Mouse (Mus musculus): ENCODE measurements around the gene Tpt1. TPM values are rescaled to one million over a fixed set of nuclear protein-coding genes. Genes with fewer than 3 reads are reported as not detected.

Gene Tpt1
- polyA plus RNA-seq, 1 experiment, result 2,302 TPM

GRCm38 (mm10) chr14:75832031-75832430, 12.9 kb upstream of the Tpt1 start:
- 60% methylated on average over 2 of the region's 2 CpGs for WGBS
- H3K4me1 ChIP-seq (replicated peaks; ENCODE audit: control insufficient read depth, insufficient read depth, low read length), result peaks cover 32% of the 10 kb centered on the region

GRCm38 (mm10) chr14:75832982-75833381, 11.9 kb upstream of the Tpt1 start:
- DNase-seq, result no peak
- Histone ChIP-seq H3K4me1 (replicated peaks; ENCODE audit: control insufficient read depth, insufficient read depth, low read length) (peaks cover 33% of the 10 kb centered on the region), H3K27ac (ENCODE audit: control insufficient read depth, insufficient read depth, low read length) (no peak overlapping the region), H3K36me3 (ENCODE audit: control insufficient read depth, insufficient read depth, low read length) (no peaks in the 10 kb centered on the region), H3K27me3 (ENCODE audit: control insufficient read depth, insufficient read depth, low read length) (no peaks in the 10 kb centered on the region), H3K4me3 (ENCODE audit: control insufficient read depth, insufficient read depth, low read length) (no peak overlapping the region)
- TF ChIP-seq CTCF (IDR thresholded peaks at IDR 0.05; ENCODE audit: borderline replicate concordance, control insufficient read depth, extremely low read depth, insufficient read depth, low read length, poor library complexity) (no peak), POLR2A (IDR thresholded peaks at IDR 0.05; ENCODE audit: control insufficient read depth, extremely low read depth, insufficient read depth, low read length, poor library complexity) (no peak)
- WGBS, result 86% methylated on average over 4 of the region's 4 CpGs

More at GRCm38 (mm10) chr14:75832031-75832430, 12.9 kb upstream of the Tpt1 start:
- no peaks in the 10 kb centered on the region for H3K27me3 ChIP-seq (ENCODE audit: control insufficient read depth, insufficient read depth, low read length)
- H3K27ac ChIP-seq (ENCODE audit: control insufficient read depth, insufficient read depth, low read length), result no peak overlapping the region
- DNase-seq, result no peak
- no peaks in the 10 kb centered on the region for H3K36me3 ChIP-seq (ENCODE audit: control insufficient read depth, insufficient read depth, low read length)
- no peak for TF ChIP-seq POLR2A (IDR thresholded peaks at IDR 0.05; ENCODE audit: control insufficient read depth, extremely low read depth, insufficient read depth, low read length, poor library complexity)
- no peak for TF ChIP-seq CTCF (IDR thresholded peaks at IDR 0.05; ENCODE audit: borderline replicate concordance, control insufficient read depth, extremely low read depth, insufficient read depth, low read length, poor library complexity)
- no peak overlapping the region for H3K4me3 ChIP-seq (ENCODE audit: control insufficient read depth, insufficient read depth, low read length)

GRCm38 (mm10) chr14:75833546-75834250, 11.2 kb upstream of the Tpt1 start:
- Histone ChIP-seq H3K36me3 (ENCODE audit: control insufficient read depth, insufficient read depth, low read length) (no peaks in the 10 kb centered on the region), H3K4me1 (replicated peaks; ENCODE audit: control insufficient read depth, insufficient read depth, low read length) (peaks cover 34% of the 10 kb centered on the region), H3K4me3 (ENCODE audit: control insufficient read depth, insufficient read depth, low read length) (no peak overlapping the region), H3K27me3 (ENCODE audit: control insufficient read depth, insufficient read depth, low read length) (no peaks in the 10 kb centered on the region), H3K27ac (ENCODE audit: control insufficient read depth, insufficient read depth, low read length) (0 out of 2 replicates have a peak overlapping the region, but pooled peaks have one; percentile 25)
- DNase-seq, result no peak
- TF ChIP-seq CTCF (IDR thresholded peaks at IDR 0.05; ENCODE audit: borderline replicate concordance, control insufficient read depth, extremely low read depth, insufficient read depth, low read length, poor library complexity), result no peak
- TF ChIP-seq POLR2A (IDR thresholded peaks at IDR 0.05; ENCODE audit: control insufficient read depth, extremely low read depth, insufficient read depth, low read length, poor library complexity), result no peak
- 8% methylated on average over 12 of the region's 12 CpGs for WGBS

- Histone ChIP-seq H3K4me3 (ENCODE audit: control insufficient read depth, insufficient read depth, low read length) (peak overlapping the region; percentile 50), H3K4me1 (replicated peaks; ENCODE audit: control insufficient read depth, insufficient read depth, low read length) (peaks cover 28% of the 10 kb centered on the region), H3K27ac (ENCODE audit: control insufficient read depth, insufficient read depth, low read length) (peak overlapping the region; percentile 96), H3K36me3 (ENCODE audit: control insufficient read depth, insufficient read depth, low read length) (no peaks in the 10 kb centered on the region), H3K27me3 (ENCODE audit: control insufficient read depth, insufficient read depth, low read length) (no peaks in the 10 kb centered on the region)
- peak; percentile 59 for DNase-seq
- TF ChIP-seq POLR2A (IDR thresholded peaks at IDR 0.05; ENCODE audit: control insufficient read depth, extremely low read depth, insufficient read depth, low read length, poor library complexity) (no peak), CTCF (IDR thresholded peaks at IDR 0.05; ENCODE audit: borderline replicate concordance, control insufficient read depth, extremely low read depth, insufficient read depth, low read length, poor library complexity) (no peak)
- WGBS, result under 1% methylated on average over 10 of the region's 10 CpGs
These were observed 10.6 kb upstream of the Tpt1 start for GRCm38 (mm10) chr14:75834251-75834738.

- TF ChIP-seq CTCF (IDR thresholded peaks at IDR 0.05; ENCODE audit: borderline replicate concordance, control insufficient read depth, extremely low read depth, insufficient read depth, low read length, poor library complexity) (0 out of 2 replicates have a peak, but pooled peaks have one; percentile 47), POLR2A (IDR thresholded peaks at IDR 0.05; ENCODE audit: control insufficient read depth, extremely low read depth, insufficient read depth, low read length, poor library complexity) (peak; percentile 39; the same call in 1 of the 2 replicates)
- H3K4me1 ChIP-seq (replicated peaks; ENCODE audit: control insufficient read depth, insufficient read depth, low read length), result peaks cover 28% of the 10 kb centered on the region
- no peaks in the 10 kb centered on the region for H3K36me3 ChIP-seq (ENCODE audit: control insufficient read depth, insufficient read depth, low read length)
- peak overlapping the region; percentile 96 for H3K27ac ChIP-seq (ENCODE audit: control insufficient read depth, insufficient read depth, low read length)
- WGBS, result under 1% methylated on average over 16 of the region's 16 CpGs
- H3K4me3 ChIP-seq (ENCODE audit: control insufficient read depth, insufficient read depth, low read length), result peak overlapping the region; percentile 50
- H3K27me3 ChIP-seq (ENCODE audit: control insufficient read depth, insufficient read depth, low read length), result no peaks in the 10 kb centered on the region
- peak; percentile 71 for DNase-seq
These were observed 10.0 kb upstream of the Tpt1 start for GRCm38 (mm10) chr14:75834739-75835381.

GRCm38 (mm10) chr14:75836579-75836978, 8.3 kb upstream of the Tpt1 start:
- no peak for TF ChIP-seq POLR2A (IDR thresholded peaks at IDR 0.05; ENCODE audit: control insufficient read depth, extremely low read depth, insufficient read depth, low read length, poor library complexity)
- no peak for TF ChIP-seq CTCF (IDR thresholded peaks at IDR 0.05; ENCODE audit: borderline replicate concordance, control insufficient read depth, extremely low read depth, insufficient read depth, low read length, poor library complexity)
- 96% methylated on average over 3 of the region's 3 CpGs for WGBS
- Histone ChIP-seq H3K27me3 (ENCODE audit: control insufficient read depth, insufficient read depth, low read length) (no peaks in the 10 kb centered on the region), H3K36me3 (ENCODE audit: control insufficient read depth, insufficient read depth, low read length) (no peaks in the 10 kb centered on the region), H3K27ac (ENCODE audit: control insufficient read depth, insufficient read depth, low read length) (no peak overlapping the region), H3K4me3 (ENCODE audit: control insufficient read depth, insufficient read depth, low read length) (no peak overlapping the region), H3K4me1 (replicated peaks; ENCODE audit: control insufficient read depth, insufficient read depth, low read length) (peaks cover 30% of the 10 kb centered on the region)
- DNase-seq, result no peak

All from thymus, adult 2 months (tissue).